Comparison of ENCODE assay signal across 9 mouse cellular contexts in genomic region chr10:121429581-121429980, GRCm38 (mm10). TPM values are rescaled to one million over a fixed set of nuclear protein-coding genes. Genes with fewer than 3 reads are reported as not detected.
A peak's percentile ranks its signal among the peaks of the same experiment; 100 is the strongest.
DNase-seq lines count a peak whose midpoint lies in the region; ATAC-seq and TF ChIP-seq lines count a peak whose summit lies in the region.
"Had no signal": no experiment of that assay in that cellular context is flagged by ENCODE, and none has a peak within 500 bp of the region (broad histone marks: within the 10 kb centered on the region; RNA-seq: fewer than 3 reads in every experiment).

No protein-coding gene starts in this region.

- no peak for TF ChIP-seq CTCF in liver, postnatal 0 days (IDR thresholded peaks at IDR 0.05; ENCODE audit: low read depth)

- H3K4me1 ChIP-seq in kidney, embryonic 16.5 days (ENCODE audit: insufficient read depth, low read length) = peaks cover 85% of the 10 kb centered on the region
- H3K4me1 ChIP-seq in ES-E14 (ENCODE audit: control insufficient read depth in 2 of 2, insufficient read depth in 2 of 2, low read length in 2 of 2, poor library complexity in 1 of 2) = peaks cover 5 to 47% of the 10 kb centered on the region in 2 experiments
- H3K4me1 ChIP-seq in heart, embryonic 15.5 days (replicated peaks) = peaks cover 93% of the 10 kb centered on the region
- H3K4me1 ChIP-seq in liver, postnatal 0 days (ENCODE audit: insufficient read depth) = peaks cover 76% of the 10 kb centered on the region

- no peaks in the 10 kb centered on the region for H3K36me3 ChIP-seq in kidney, embryonic 16.5 days (ENCODE audit: insufficient read depth, low read length)
- H3K36me3 ChIP-seq in ES-E14 (ENCODE audit: control insufficient read depth, insufficient read depth, low read length, poor library complexity, severe bottlenecking) = no peaks in the 10 kb centered on the region
- no peaks in the 10 kb centered on the region for H3K36me3 ChIP-seq in heart, embryonic 15.5 days
- H3K36me3 ChIP-seq in liver, postnatal 0 days (replicated peaks; ENCODE audit: insufficient read depth, low read length) = no peaks in the 10 kb centered on the region

- H3K9me3 ChIP-seq in kidney, embryonic 16.5 days (ENCODE audit: low read length) = no peaks in the 10 kb centered on the region
- H3K9me3 ChIP-seq in ES-E14 (ENCODE audit: control insufficient read depth, insufficient read depth, low read depth, low read length) = no peaks in the 10 kb centered on the region
- H3K9me3 ChIP-seq in heart, embryonic 15.5 days (replicated peaks) = no peaks in the 10 kb centered on the region
- no peaks in the 10 kb centered on the region for H3K9me3 ChIP-seq in liver, postnatal 0 days (ENCODE audit: low read length)

- DNase-seq in kidney, adult 11 months = no peak
- no peak for DNase-seq in ES-E14 (ENCODE audit: low read depth, low spot score)
- no peak for DNase-seq in liver, postnatal 0 days
- no peak for DNase-seq in embryo, embryonic 9.5 days (ENCODE audit: extremely low spot score)
- no peak for DNase-seq in frontal cortex, adult 2 months (ENCODE audit: extremely low spot score in 1 of 2, low spot score in 1 of 2)
- no peak for DNase-seq in cerebellum, postnatal 25 days

- WGBS in kidney, embryonic 16.5 days = 34% methylated on average over 8 of the region's 8 CpGs
- WGBS in heart, embryonic 15.5 days = 27% methylated on average over 8 of the region's 8 CpGs
- WGBS in liver, postnatal 0 days (ENCODE audit: insufficient replicate concordance) = 13% methylated on average over 8 of the region's 8 CpGs

- H3K4me3 ChIP-seq in kidney, embryonic 16.5 days (ENCODE audit: low read length) = no peak overlapping the region
- H3K4me3 ChIP-seq in ES-E14 (ENCODE audit: insufficient read depth in 1 of 2, low read depth in 1 of 2, low read length in 2 of 2, poor library complexity in 1 of 2, severe bottlenecking in 1 of 2) = no peak overlapping the region
- no peak overlapping the region for H3K4me3 ChIP-seq in heart, embryonic 15.5 days
- H3K4me3 ChIP-seq in liver, postnatal 0 days (ENCODE audit: low read depth, low read length) = 0 out of 2 replicates have a peak overlapping the region, but pooled peaks have one; percentile 1

- in situ Hi-C loops in ES-E14 (cut with MboI; ENCODE audit: low sequenced_read_pairs in 2 of 2, unreplicated experiment in 2 of 2) = no loop called here

- no peak for TF ChIP-seq EP300 in liver, postnatal 0 days (IDR thresholded peaks at IDR 0.05; ENCODE audit: low read depth)

- H3K27ac ChIP-seq in kidney, embryonic 16.5 days (ENCODE audit: low read length) = peak overlapping the region; percentile 93
- 0 out of 2 replicates have a peak overlapping the region, but pooled peaks have one; percentile 48 for H3K27ac ChIP-seq in ES-E14 (ENCODE audit: insufficient read depth, low read depth, low read length, poor library complexity, severe bottlenecking)
- H3K27ac ChIP-seq in heart, embryonic 15.5 days = peak overlapping the region; percentile 93
- H3K27ac ChIP-seq in liver, postnatal 0 days (ENCODE audit: low read depth) = peak overlapping the region; percentile 56

- 0 out of 2 replicates have a peak overlapping the region, but pooled peaks have one; percentile 42 for H3K9ac ChIP-seq in kidney, embryonic 16.5 days (replicated peaks; ENCODE audit: low read length)
- no peak overlapping the region for H3K9ac ChIP-seq in ES-E14 (ENCODE audit: insufficient read depth, low read depth, low read length, poor library complexity, severe bottlenecking)
- H3K9ac ChIP-seq in heart, embryonic 15.5 days = peak overlapping the region; percentile 48; the same call in 1 of the 2 replicates
- H3K9ac ChIP-seq in liver, postnatal 0 days (replicated peaks) = peak overlapping the region; percentile 1; the same call in 1 of the 2 replicates

- ATAC-seq in kidney, embryonic 16.5 days (ENCODE audit: low FRiP score, low TSS enrichment) = peak; percentile 17; the same call in 1 of the 2 replicates
- no peak for ATAC-seq in heart, embryonic 15.5 days (replicated peaks; ENCODE audit: insufficient number of reproducible peaks, insufficient read depth, low FRiP score, low read depth)
- peak; percentile 11; the same call in 1 of the 2 replicates for ATAC-seq in liver, postnatal 0 days

- H3K27me3 ChIP-seq in kidney, embryonic 16.5 days (ENCODE audit: insufficient read depth, low read length) = no peaks in the 10 kb centered on the region
- H3K27me3 ChIP-seq in heart, embryonic 15.5 days = no peaks in the 10 kb centered on the region
- no peaks in the 10 kb centered on the region for H3K27me3 ChIP-seq in liver, postnatal 0 days (ENCODE audit: insufficient read depth, low read length)
- H3K27me3 ChIP-seq: Patski had no signal

- H3K4me2 ChIP-seq in kidney, embryonic 16.5 days (replicated peaks; ENCODE audit: low read depth, low read length) = peak overlapping the region; percentile 40
- H3K4me2 ChIP-seq in heart, embryonic 15.5 days = peak overlapping the region; percentile 54
- H3K4me2 ChIP-seq in liver, postnatal 0 days (ENCODE audit: low read depth, low read length) = peak overlapping the region; percentile 62

TF ChIP-seq in ES-E14, 5 proteins besides CTCF, POLR2A, EP300 and RAD21:
- no peak for TF ChIP-seq ZC3H11A (IDR thresholded peaks at IDR 0.05; ENCODE audit: borderline replicate concordance, low read depth, low read length)
- TF ChIP-seq CHD2 (IDR thresholded peaks at IDR 0.05; ENCODE audit: low read depth, low read length) = no peak
- no peak for TF ChIP-seq MAFK (IDR thresholded peaks at IDR 0.05; ENCODE audit: insufficient read depth, low read depth, low read length)
- TF ChIP-seq HCFC1 (IDR thresholded peaks at IDR 0.05; ENCODE audit: borderline replicate concordance, insufficient read depth, low read length) = no peak
- no peak for TF ChIP-seq ZNF384 (IDR thresholded peaks at IDR 0.05; ENCODE audit: low read depth, low read length)
TF ChIP-seq in ES-E14: peak in this region for 0.

RNA-seq across cellular contexts. Expression of gene Rassf3, which starts 46.6 kb away (rescaled TPM):
- 14.8 and 15.2 TPM in 2 replicates for polyA plus RNA-seq in kidney, embryonic 16.5 days (2015; fragmentation: Nextera tagmentation; extraction: Ambion mirVana)
- total RNA-seq in ES-E14 (2012; rRNA removed) = 11.9 and 13.1 TPM in 2 replicates
- polyA plus RNA-seq in heart, embryonic 15.5 days (2015; fragmentation: Nextera tagmentation; extraction: Ambion mirVana) = 20.9 and 22.2 TPM in 2 replicates
- 16.4 and 16.6 TPM in 2 replicates for polyA plus RNA-seq in liver, postnatal 0 days (2015; fragmentation: Nextera tagmentation; extraction: Ambion mirVana)
- 18.0 and 21.5 TPM in 2 replicates for polyA plus RNA-seq in frontal cortex, adult 2 months (2012; rRNA removed)
